Mouse (Mus musculus): Measurements from ENCODE around the gene Muc1. TPM values are rescaled to one million over a fixed set of nuclear protein-coding genes. Genes with fewer than 3 reads are reported as not detected.

The Muc1 gene
- polyA plus RNA-seq, 1 experiment from 2014 or later: 212 TPM

GRCm38 (mm10) chr3:89231345-89231744, 2.5 kb downstream of the Muc1 start:
- peak overlapping the region; percentile 38 for H3K4me3 ChIP-seq (ENCODE audit: low read depth, low read length)

GRCm38 (mm10) chr3:89231772-89232275, 3.0 kb downstream of the Muc1 start:
- Histone ChIP-seq H3K9me3 (ENCODE audit: control insufficient read depth, low read length) (no peaks in the 10 kb centered on the region), H3K4me2 (replicated peaks; ENCODE audit: low read depth) (peak overlapping the region; percentile 61), H3K9ac (ENCODE audit: low read length) (peak overlapping the region; percentile 45), H3K4me1 (replicated peaks; ENCODE audit: control insufficient read depth, insufficient read depth) (peaks cover 3% of the 10 kb centered on the region; the same call in 1 of the 2 replicates), H3K27ac (replicated peaks) (peak overlapping the region; percentile 89), H3K4me3 (ENCODE audit: low read depth, low read length) (peak overlapping the region; percentile 38), H3K36me3 (ENCODE audit: control insufficient read depth, insufficient read depth, low read length) (no peaks in the 10 kb centered on the region), H3K27me3 (ENCODE audit: control insufficient read depth, insufficient read depth, low read length) (no peaks in the 10 kb centered on the region)
- WGBS: 62% methylated on average over 16 of the region's 16 CpGs
- no peak for TF ChIP-seq CTCF (IDR thresholded peaks at IDR 0.05; ENCODE audit: low read depth)
- TF ChIP-seq EP300 (optimal IDR thresholded peaks at IDR 0.05): no peak
- ATAC-seq (ENCODE audit: low FRiP score, low TSS enrichment) (no peak), DNase-seq (ENCODE audit: low spot score) (peak; percentile 34)

More at GRCm38 (mm10) chr3:89231345-89231744, 2.5 kb downstream of the Muc1 start:
- TF ChIP-seq EP300 (optimal IDR thresholded peaks at IDR 0.05) (no peak), CTCF (IDR thresholded peaks at IDR 0.05; ENCODE audit: low read depth) (no peak)
- no peaks in the 10 kb centered on the region for H3K36me3 ChIP-seq (ENCODE audit: control insufficient read depth, insufficient read depth, low read length)
- H3K9me3 ChIP-seq (ENCODE audit: control insufficient read depth, low read length): no peaks in the 10 kb centered on the region
- peak overlapping the region; percentile 45 for H3K9ac ChIP-seq (ENCODE audit: low read length)
- ATAC-seq (ENCODE audit: low FRiP score, low TSS enrichment) (no peak), DNase-seq (ENCODE audit: low spot score) (peak; percentile 35)
- peaks cover 3% of the 10 kb centered on the region; the same call in 1 of the 2 replicates for H3K4me1 ChIP-seq (replicated peaks; ENCODE audit: control insufficient read depth, insufficient read depth)
- peak overlapping the region; percentile 61 for H3K4me2 ChIP-seq (replicated peaks; ENCODE audit: low read depth)
- peak overlapping the region; percentile 89; the same call in 1 of the 2 replicates for H3K27ac ChIP-seq (replicated peaks)
- WGBS: 45% methylated on average over 7 of the region's 7 CpGs
- no peaks in the 10 kb centered on the region for H3K27me3 ChIP-seq (ENCODE audit: control insufficient read depth, insufficient read depth, low read length)

GRCm38 (mm10) chr3:89232614-89233013, 3.8 kb downstream of the Muc1 start:
- Histone ChIP-seq H3K4me3 (ENCODE audit: low read depth, low read length) (no peak overlapping the region), H3K9me3 (ENCODE audit: control insufficient read depth, low read length) (no peaks in the 10 kb centered on the region), H3K4me1 (replicated peaks; ENCODE audit: control insufficient read depth, insufficient read depth) (peaks cover 2% of the 10 kb centered on the region; the same call in 1 of the 2 replicates), H3K36me3 (ENCODE audit: control insufficient read depth, insufficient read depth, low read length) (no peaks in the 10 kb centered on the region), H3K27me3 (ENCODE audit: control insufficient read depth, insufficient read depth, low read length) (no peaks in the 10 kb centered on the region), H3K27ac (replicated peaks) (peak overlapping the region; percentile 89), H3K9ac (ENCODE audit: low read length) (peak overlapping the region; percentile 45; the same call in 1 of the 2 replicates), H3K4me2 (replicated peaks; ENCODE audit: low read depth) (peak overlapping the region; percentile 61)
- DNase-seq (ENCODE audit: low spot score): peak; percentile 81
- TF ChIP-seq CTCF (IDR thresholded peaks at IDR 0.05; ENCODE audit: low read depth): no peak
- no peak for TF ChIP-seq EP300 (optimal IDR thresholded peaks at IDR 0.05)
- no peak for ATAC-seq (ENCODE audit: low FRiP score, low TSS enrichment)
- 51% methylated on average over 6 of the region's 6 CpGs for WGBS

GRCm38 (mm10) chr3:89233562-89234110, 4.8 kb downstream of the Muc1 start:
- Histone ChIP-seq H3K9ac (ENCODE audit: low read length) (no peak overlapping the region), H3K4me1 (replicated peaks; ENCODE audit: control insufficient read depth, insufficient read depth) (no peaks in the 10 kb centered on the region), H3K4me2 (replicated peaks; ENCODE audit: low read depth) (0 out of 2 replicates have a peak overlapping the region, but pooled peaks have one; percentile 27), H3K4me3 (ENCODE audit: low read depth, low read length) (no peak overlapping the region), H3K9me3 (ENCODE audit: control insufficient read depth, low read length) (no peaks in the 10 kb centered on the region), H3K27me3 (ENCODE audit: control insufficient read depth, insufficient read depth, low read length) (no peaks in the 10 kb centered on the region), H3K36me3 (ENCODE audit: control insufficient read depth, insufficient read depth, low read length) (no peaks in the 10 kb centered on the region), H3K27ac (replicated peaks) (peak overlapping the region; percentile 89)
- 45% methylated on average over 14 of the region's 14 CpGs for WGBS
- ATAC-seq (ENCODE audit: low FRiP score, low TSS enrichment) (peak; percentile 83), DNase-seq (ENCODE audit: low spot score) (peak; percentile 94)
- TF ChIP-seq EP300 (optimal IDR thresholded peaks at IDR 0.05): no peak
- peak; percentile 53 for TF ChIP-seq CTCF (IDR thresholded peaks at IDR 0.05; ENCODE audit: low read depth)

GRCm38 (mm10) chr3:89236516-89236915, 7.7 kb downstream of the Muc1 start:
- H3K27ac ChIP-seq (replicated peaks): no peak overlapping the region
- H3K9ac ChIP-seq (ENCODE audit: low read length): no peak overlapping the region; the same call in 1 of the 2 replicates
- WGBS: 87% methylated on average over 9 of the region's 10 CpGs
- no peaks in the 10 kb centered on the region for H3K4me1 ChIP-seq (replicated peaks; ENCODE audit: control insufficient read depth, insufficient read depth)
- H3K9me3 ChIP-seq (ENCODE audit: control insufficient read depth, low read length): no peaks in the 10 kb centered on the region
- ATAC-seq (ENCODE audit: low FRiP score, low TSS enrichment): no peak
- TF ChIP-seq EP300 (optimal IDR thresholded peaks at IDR 0.05) (no peak), CTCF (IDR thresholded peaks at IDR 0.05; ENCODE audit: low read depth) (no peak)
- no peaks in the 10 kb centered on the region for H3K27me3 ChIP-seq (ENCODE audit: control insufficient read depth, insufficient read depth, low read length)
- no peak for DNase-seq (ENCODE audit: low spot score)
- no peak overlapping the region for H3K4me2 ChIP-seq (replicated peaks; ENCODE audit: low read depth)
- H3K36me3 ChIP-seq (ENCODE audit: control insufficient read depth, insufficient read depth, low read length): no peaks in the 10 kb centered on the region
- H3K4me3 ChIP-seq (ENCODE audit: low read depth, low read length): no peak overlapping the region

GRCm38 (mm10) chr3:89237682-89238081, 8.8 kb downstream of the Muc1 start:
- Histone ChIP-seq H3K36me3 (ENCODE audit: control insufficient read depth, insufficient read depth, low read length) (no peaks in the 10 kb centered on the region), H3K27me3 (ENCODE audit: control insufficient read depth, insufficient read depth, low read length) (no peaks in the 10 kb centered on the region), H3K9me3 (ENCODE audit: control insufficient read depth, low read length) (no peaks in the 10 kb centered on the region), H3K9ac (ENCODE audit: low read length) (no peak overlapping the region), H3K4me2 (replicated peaks; ENCODE audit: low read depth) (no peak overlapping the region), H3K4me3 (ENCODE audit: low read depth, low read length) (no peak overlapping the region), H3K27ac (replicated peaks) (no peak overlapping the region), H3K4me1 (replicated peaks; ENCODE audit: control insufficient read depth, insufficient read depth) (no peaks in the 10 kb centered on the region)
- WGBS: 78% methylated on average over 21 of the region's 21 CpGs
- TF ChIP-seq EP300 (optimal IDR thresholded peaks at IDR 0.05) (no peak), CTCF (IDR thresholded peaks at IDR 0.05; ENCODE audit: low read depth) (no peak)
- DNase-seq (ENCODE audit: low spot score) (peak; percentile 55), ATAC-seq (ENCODE audit: low FRiP score, low TSS enrichment) (no peak)

All from stomach, postnatal 0 days (tissue).